Mouse (Mus musculus): Measurements from ENCODE around the gene Ndufaf4. TPM values are rescaled to one million over a fixed set of nuclear protein-coding genes. Genes with fewer than 3 reads are reported as not detected.
"Not testable (repeated sequence)": the region's sequence is repeated elsewhere in the genome, so short reads cannot be mapped to it uniquely, and the experiment has no call there.

The Ndufaf4 gene
- polyA plus RNA-seq (2016; fragmentation: Nextera tagmentation; extraction: Ambion mirVana), result 54.8 and 57.4 TPM in 2 replicates

DNA sequence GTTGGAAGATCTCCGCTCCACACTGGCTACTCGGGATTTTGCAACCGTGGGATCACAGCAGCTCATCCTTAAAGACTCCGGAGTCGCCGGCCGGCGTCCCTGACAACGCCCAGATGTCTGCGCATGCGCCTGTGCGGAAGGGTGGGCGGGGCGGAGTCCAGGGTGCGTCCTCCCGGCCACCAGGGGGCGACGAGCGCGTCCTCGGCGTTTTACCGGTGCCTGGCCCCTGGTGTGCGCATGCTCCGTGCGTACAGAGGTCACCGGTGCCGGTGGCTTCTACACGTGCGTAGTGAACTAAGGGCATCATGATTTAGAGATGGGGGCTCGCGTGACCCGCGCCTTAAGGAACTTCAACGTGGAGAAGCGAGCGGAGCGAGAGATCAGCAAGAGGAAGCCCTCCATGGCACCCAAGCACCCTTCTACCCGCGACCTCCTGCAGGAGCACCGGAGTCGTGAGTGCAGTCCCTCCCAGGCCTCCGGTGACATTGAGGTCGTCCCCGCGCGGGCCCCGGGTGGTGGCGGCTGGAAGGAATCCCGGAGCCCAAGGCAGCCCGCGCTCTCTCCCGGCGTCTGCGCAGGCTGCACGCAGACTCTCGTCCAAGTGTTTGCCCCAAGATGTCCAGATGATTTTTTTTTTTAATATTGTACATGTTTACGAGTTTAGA, at the start of gene Ndufaf4:
TSS of gene Ndufaf4 (plus strand) at position 233 of the 665 bp plus-strand sequence.
- H3K4me1 ChIP-seq, result peaks cover 12% of the 10 kb centered on the region
- no peaks in the 10 kb centered on the region for H3K9me3 ChIP-seq
- WGBS, result under 1% methylated on average over 58 of the region's 58 CpGs
- H3K36me3 ChIP-seq (replicated peaks), result peaks cover 27% of the 10 kb centered on the region
- no peaks in the 10 kb centered on the region for H3K27me3 ChIP-seq (replicated peaks; ENCODE audit: low read depth, poor library complexity, severe bottlenecking)
- peak within 1 kb of the TSS; percentile 87 for H3K27ac ChIP-seq (replicated peaks)
- H3K4me3 ChIP-seq, result peak within 1 kb of the TSS; percentile 78
- DNase-seq (ENCODE audit: low spot score), result peak; percentile 98

DNA sequence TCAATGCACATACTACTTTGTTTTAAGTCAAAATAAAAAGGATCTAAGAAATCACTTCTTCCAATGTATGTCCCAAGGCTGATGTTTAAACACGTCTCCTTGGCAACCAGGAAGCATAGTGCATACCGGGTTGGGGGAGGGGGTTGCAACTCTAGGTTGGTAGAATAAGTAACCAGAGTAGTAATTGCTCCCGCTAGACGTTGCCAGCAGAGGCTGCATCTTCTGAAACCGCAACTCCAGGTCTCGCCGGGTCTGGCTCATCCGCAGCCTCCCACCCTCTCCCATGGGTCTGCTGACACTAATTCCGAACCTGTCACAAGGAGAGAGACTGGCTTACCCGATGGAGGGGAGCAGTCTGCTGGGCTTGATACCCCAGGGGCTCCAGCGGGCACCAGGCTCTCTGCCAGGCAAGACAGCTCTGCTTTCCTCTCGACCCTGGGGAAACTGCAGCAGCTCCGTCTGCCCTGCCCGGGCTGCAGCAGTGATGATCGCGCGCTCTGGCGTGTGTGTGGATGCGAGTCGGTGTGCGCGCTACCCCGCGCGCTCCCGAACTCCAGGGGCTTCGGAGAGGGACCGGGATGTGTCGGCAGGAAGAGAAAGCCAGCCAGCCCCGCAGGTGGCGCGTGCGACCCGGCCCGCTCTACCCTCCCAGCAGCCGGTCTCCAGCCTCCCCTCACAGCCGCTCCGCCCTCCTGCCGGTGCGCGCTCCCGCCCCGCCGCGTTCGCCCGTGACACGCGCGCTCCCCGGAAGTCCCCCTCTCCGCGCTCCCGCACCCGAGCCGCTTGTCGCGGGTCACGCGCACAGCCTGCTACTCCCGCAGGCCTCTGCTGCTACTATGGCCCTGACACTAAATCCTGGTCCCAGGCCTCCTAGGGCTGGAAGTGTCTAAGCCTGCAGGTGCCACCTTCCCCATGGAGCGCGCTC, 47.2 kb upstream of the Ndufaf4 start, which contains the start of gene Klhl32:
TSS of gene Klhl32 (minus strand) at position 724 of the 925 bp plus-strand sequence.
- DNase-seq (ENCODE audit: low spot score), result peak; percentile 84
- Histone ChIP-seq H3K9me3 (no peaks in the 10 kb centered on the region), H3K27me3 (replicated peaks; ENCODE audit: low read depth, poor library complexity, severe bottlenecking) (peaks cover 14% of the 10 kb centered on the region; the same call in 1 of the 2 replicates), H3K4me3 (peak within 1 kb of the TSS; percentile 79), H3K36me3 (replicated peaks) (no peaks in the 10 kb centered on the region), H3K27ac (replicated peaks) (peak within 1 kb of the TSS; percentile 84), H3K4me1 (peaks cover 12% of the 10 kb centered on the region)
- WGBS, result under 1% methylated on average over 62 of the region's 63 CpGs

DNA sequence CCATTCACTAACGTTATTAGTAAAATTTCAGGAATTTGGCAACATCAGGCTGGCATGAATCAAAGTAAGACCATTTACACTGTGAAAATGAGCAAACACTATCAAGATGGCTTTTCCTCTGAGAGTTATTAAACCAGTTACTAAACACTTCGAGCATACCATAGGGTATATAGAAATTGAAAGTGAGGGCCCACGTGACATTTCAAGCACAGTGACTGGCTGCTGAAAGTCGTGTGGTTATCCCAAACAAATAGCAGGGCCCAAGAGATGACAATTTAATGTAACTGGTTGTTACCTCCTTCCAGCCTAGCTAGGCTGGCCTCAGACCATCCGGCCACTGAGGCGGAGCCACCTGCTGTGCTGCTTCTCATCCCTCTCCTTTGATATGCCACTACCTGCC, 32.2 kb upstream of the Ndufaf4 start:
- no peaks in the 10 kb centered on the region for H3K27me3 ChIP-seq (replicated peaks; ENCODE audit: low read depth, poor library complexity, severe bottlenecking)
- WGBS, result 47% methylated on average over 6 of the region's 6 CpGs
- no peaks in the 10 kb centered on the region for H3K36me3 ChIP-seq (replicated peaks)
- no peak overlapping the region for H3K27ac ChIP-seq (replicated peaks)
- no peak for DNase-seq (ENCODE audit: low spot score)
- H3K4me1 ChIP-seq, result 0 out of 2 replicates have a peak, but pooled peaks cover 6% of the 10 kb centered on the region
- no peaks in the 10 kb centered on the region for H3K9me3 ChIP-seq
- no peak overlapping the region for H3K4me3 ChIP-seq

- WGBS, result 57% methylated on average over 4 of the region's 4 CpGs
These were observed 28.7 kb upstream of the Ndufaf4 start for GRCm38 (mm10) chr4:24869230-24869629.

GRCm38 (mm10) chr4:24889386-24889785, 8.5 kb upstream of the Ndufaf4 start:
- not testable (repeated sequence) for H3K27ac ChIP-seq (replicated peaks); H3K4me1 ChIP-seq; H3K4me3 ChIP-seq; H3K36me3 ChIP-seq (replicated peaks); DNase-seq (ENCODE audit: low spot score); H3K27me3 ChIP-seq (replicated peaks; ENCODE audit: low read depth, poor library complexity, severe bottlenecking); H3K9me3 ChIP-seq
- WGBS, result 24% methylated on average over 2 of the region's 2 CpGs

More at GRCm38 (mm10) chr4:24869230-24869629, 28.7 kb upstream of the Ndufaf4 start:
- Histone ChIP-seq H3K27me3 (replicated peaks; ENCODE audit: low read depth, poor library complexity, severe bottlenecking) (no peaks in the 10 kb centered on the region), H3K4me3 (no peak overlapping the region), H3K27ac (replicated peaks) (no peak overlapping the region), H3K9me3 (no peaks in the 10 kb centered on the region), H3K36me3 (replicated peaks) (no peaks in the 10 kb centered on the region), H3K4me1 (0 out of 2 replicates have a peak, but pooled peaks cover 6% of the 10 kb centered on the region)
- peak; percentile 27 for DNase-seq (ENCODE audit: low spot score)

DNA sequence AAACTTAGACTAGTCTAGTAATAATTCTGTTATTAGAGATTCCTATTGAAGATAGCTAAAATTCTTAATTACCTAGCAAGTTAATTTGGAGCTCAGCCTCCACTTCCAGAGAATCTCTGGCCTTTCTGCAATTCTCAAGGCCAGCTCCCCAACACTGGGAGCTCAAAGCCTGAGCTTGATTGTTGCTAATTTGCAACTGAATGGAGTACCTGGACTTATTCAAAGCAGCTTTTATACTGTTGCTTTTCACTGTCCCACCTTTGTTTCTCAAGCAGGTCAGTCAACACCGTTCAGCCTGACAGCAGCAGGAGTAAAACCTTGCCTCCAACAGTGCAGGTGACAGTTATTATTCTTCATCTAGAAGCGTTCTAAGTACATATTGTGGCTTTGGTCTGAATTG, 5.6 kb upstream of the Ndufaf4 start:
- WGBS, result 64% methylated on average over 2 of the region's 2 CpGs
- H3K27ac ChIP-seq (replicated peaks); H3K4me3 ChIP-seq; H3K9me3 ChIP-seq; H3K4me1 ChIP-seq; H3K36me3 ChIP-seq (replicated peaks); DNase-seq (ENCODE audit: low spot score); H3K27me3 ChIP-seq (replicated peaks; ENCODE audit: low read depth, poor library complexity, severe bottlenecking): not testable (repeated sequence)

DNA sequence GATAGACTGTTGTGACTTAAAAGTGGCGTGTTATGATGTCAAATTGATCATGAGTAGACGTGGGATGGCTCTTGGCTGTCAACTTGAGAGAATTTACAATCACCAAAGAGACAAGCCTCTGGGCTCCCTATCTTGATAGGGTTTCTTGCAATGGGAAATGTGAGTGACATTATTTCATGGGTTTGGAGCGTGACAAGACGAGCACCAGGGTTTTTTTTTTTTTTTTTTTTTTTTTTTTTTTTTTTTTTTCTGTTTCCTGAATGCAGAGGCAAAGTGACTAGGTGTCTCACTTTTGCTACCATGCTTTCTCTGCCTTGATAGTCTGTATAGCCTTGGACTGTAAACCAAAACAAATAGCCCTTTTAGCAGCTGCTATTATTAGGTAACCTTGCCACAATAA, 3.3 kb upstream of the Ndufaf4 start:
- Histone ChIP-seq H3K36me3 (replicated peaks) (no peaks in the 10 kb centered on the region), H3K27ac (replicated peaks) (no peak overlapping the region), H3K9me3 (peaks cover 5% of the 10 kb centered on the region), H3K4me3 (no peak overlapping the region), H3K4me1 (peaks cover 12% of the 10 kb centered on the region), H3K27me3 (replicated peaks; ENCODE audit: low read depth, poor library complexity, severe bottlenecking) (no peaks in the 10 kb centered on the region)
- WGBS, result 82% methylated on average over 4 of the region's 4 CpGs
- no peak for DNase-seq (ENCODE audit: low spot score)

DNA sequence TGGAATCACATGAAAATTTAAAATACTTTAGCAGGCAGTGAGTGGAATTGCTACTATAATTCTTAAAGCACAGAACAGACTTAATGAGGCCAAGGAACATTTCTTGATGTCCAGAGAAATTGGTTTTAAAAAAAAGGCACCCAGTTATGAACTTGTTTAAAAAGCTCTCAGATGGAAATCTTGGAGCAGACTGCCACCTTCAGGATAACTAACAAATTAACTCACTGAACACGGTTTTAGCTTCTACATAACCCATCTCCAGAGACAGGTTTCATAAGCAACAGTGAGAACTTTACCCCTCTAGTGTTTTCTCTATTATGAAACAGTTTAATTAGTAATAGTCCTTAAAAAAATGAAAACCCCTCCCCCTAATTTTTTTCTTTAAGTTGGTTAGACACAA, 1.1 kb upstream of the Ndufaf4 start:
- Histone ChIP-seq H3K4me1 (peaks cover 12% of the 10 kb centered on the region), H3K27me3 (replicated peaks; ENCODE audit: low read depth, poor library complexity, severe bottlenecking) (no peaks in the 10 kb centered on the region), H3K4me3 (peak overlapping the region; percentile 78; the same call in 1 of the 2 replicates), H3K36me3 (replicated peaks) (peaks cover 16% of the 10 kb centered on the region), H3K9me3 (no peaks in the 10 kb centered on the region), H3K27ac (replicated peaks) (no peak overlapping the region)
- no peak for DNase-seq (ENCODE audit: low spot score)
- WGBS, result 1% methylated on average over 1 of the region's 1 CpGs

DNA sequence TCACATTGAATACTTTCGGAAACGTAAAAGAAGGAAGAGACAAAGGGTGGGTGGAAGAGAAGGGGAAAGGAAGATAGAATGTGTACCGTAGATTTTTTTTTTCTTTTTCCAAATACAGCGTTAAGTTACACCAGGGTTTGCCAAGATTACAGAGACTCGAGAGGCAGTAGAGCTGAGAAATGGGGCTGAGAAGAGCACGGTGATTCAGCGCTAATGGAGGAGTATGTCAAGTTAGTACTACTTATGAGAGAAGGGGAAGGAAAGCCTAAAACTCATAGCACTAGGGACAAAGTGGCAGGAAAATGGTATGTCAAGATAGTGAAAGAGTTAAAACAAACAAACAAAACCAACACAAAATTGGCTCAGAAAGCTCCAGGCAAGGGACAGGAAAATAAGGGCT, 532 bp upstream of the Ndufaf4 start:
- Histone ChIP-seq H3K27ac (replicated peaks) (peak overlapping the region; percentile 87; the same call in 1 of the 2 replicates), H3K36me3 (replicated peaks) (peaks cover 21% of the 10 kb centered on the region), H3K4me1 (peaks cover 12% of the 10 kb centered on the region), H3K27me3 (replicated peaks; ENCODE audit: low read depth, poor library complexity, severe bottlenecking) (no peaks in the 10 kb centered on the region), H3K9me3 (no peaks in the 10 kb centered on the region), H3K4me3 (peak overlapping the region; percentile 78)
- 23% methylated on average over 7 of the region's 7 CpGs for WGBS
- no peak for DNase-seq (ENCODE audit: low spot score)

DNA sequence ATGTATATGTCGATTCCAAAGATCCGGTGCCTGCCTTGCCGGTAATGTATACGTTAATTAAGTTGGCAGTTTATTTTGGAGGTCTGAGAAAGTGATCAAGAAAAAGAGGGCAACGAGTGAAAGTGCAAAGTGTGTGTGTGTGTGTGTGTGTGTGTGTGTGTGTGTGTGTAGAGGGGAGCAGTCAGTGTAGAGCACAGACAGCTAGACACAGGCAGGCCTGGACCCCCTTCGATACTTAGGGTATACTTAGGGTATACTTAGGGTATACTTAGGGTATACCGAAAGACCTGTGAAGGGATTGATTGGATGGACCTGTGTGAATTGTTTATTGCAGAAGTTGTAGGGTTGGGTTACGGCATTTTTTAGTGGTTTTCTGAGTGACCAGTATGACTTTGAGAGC, 753 bp downstream of the Ndufaf4 start:
- Histone ChIP-seq H3K27me3 (replicated peaks; ENCODE audit: low read depth, poor library complexity, severe bottlenecking) (no peaks in the 10 kb centered on the region), H3K27ac (replicated peaks) (no peak overlapping the region), H3K4me1 (peaks cover 12% of the 10 kb centered on the region), H3K9me3 (no peaks in the 10 kb centered on the region), H3K36me3 (replicated peaks) (peaks cover 34% of the 10 kb centered on the region), H3K4me3 (peak overlapping the region; percentile 78)
- WGBS, result 31% methylated on average over 8 of the region's 8 CpGs
- peak; percentile 19 for DNase-seq (ENCODE audit: low spot score)

GRCm38 (mm10) chr4:24899146-24899545, 1.3 kb downstream of the Ndufaf4 start:
- DNase-seq (ENCODE audit: low spot score), result peak; percentile 9
- 26% methylated on average over 4 of the region's 4 CpGs for WGBS
- H3K4me3 ChIP-seq, result peak overlapping the region; percentile 78
- H3K27me3 ChIP-seq (replicated peaks; ENCODE audit: low read depth, poor library complexity, severe bottlenecking), result no peaks in the 10 kb centered on the region
- peaks cover 12% of the 10 kb centered on the region for H3K4me1 ChIP-seq
- H3K9me3 ChIP-seq, result no peaks in the 10 kb centered on the region
- peaks cover 37% of the 10 kb centered on the region for H3K36me3 ChIP-seq (replicated peaks)
- no peak overlapping the region for H3K27ac ChIP-seq (replicated peaks)

DNA sequence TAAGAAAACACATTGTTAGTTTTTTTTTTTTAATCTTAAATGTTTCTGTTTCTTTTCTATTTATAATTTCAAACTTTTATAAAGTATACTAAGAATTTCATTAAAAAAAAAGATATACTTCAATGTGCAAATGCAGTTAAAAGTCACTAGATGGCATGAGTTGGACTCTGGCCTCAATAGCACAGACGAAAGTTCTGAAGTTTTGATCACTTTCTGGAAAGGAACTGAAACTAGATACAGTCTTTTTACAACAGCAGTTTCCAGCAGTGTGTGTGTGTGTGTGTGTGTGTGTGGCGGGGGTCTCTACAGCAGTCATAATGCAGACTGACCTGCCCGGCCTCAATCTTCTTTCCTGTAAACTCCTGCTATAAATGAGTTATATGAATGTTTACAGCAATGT, 9.9 kb downstream of the Ndufaf4 start:
- H3K36me3 ChIP-seq (replicated peaks), result peaks cover 12% of the 10 kb centered on the region

More for the DNA sequence above, 9.9 kb downstream of the Ndufaf4 start:
- DNase-seq (ENCODE audit: low spot score), result no peak
- Histone ChIP-seq H3K4me3 (no peak overlapping the region), H3K4me1 (no peaks in the 10 kb centered on the region), H3K9me3 (no peaks in the 10 kb centered on the region), H3K27me3 (replicated peaks; ENCODE audit: low read depth, poor library complexity, severe bottlenecking) (no peaks in the 10 kb centered on the region), H3K27ac (replicated peaks) (no peak overlapping the region)
- WGBS, result 81% methylated on average over 3 of the region's 3 CpGs
